Mouse (Mus musculus) hindbrain, embryonic 13.5 days (tissue): ENCODE data around the gene Marveld1. TPM values are rescaled to one million over a fixed set of nuclear protein-coding genes. Genes with fewer than 3 reads are reported as not detected.
A peak's percentile ranks its signal among the peaks of the same experiment; 100 is the strongest.

Experiments used
- ATAC-seq: fragments of 200-750 bp; cut with Nextera tagmentation; 2 replicates; pipeline ENCODE4 v1.8.0; 2017; ENCODE audit warnings: moderate TSS enrichment; ENCODE audit not compliant: low FRiP score
- H3K27ac ChIP-seq: fragments of 300-500 bp; sonication (generic); 2 replicates; pipeline ENCODE4 v1.5.1; 2015; ENCODE audit warnings: inconsistent platforms, mild to moderate bottlenecking, moderate library complexity
- H3K27me3 ChIP-seq: fragments of 300-500 bp; sonication (generic); 2 replicates; pipeline ENCODE4 v1.6.1; 2015; ENCODE audit warnings: mild to moderate bottlenecking, inconsistent platforms
- H3K36me3 ChIP-seq: fragments of 300-500 bp; sonication (generic); 2 replicates; pipeline ENCODE4 v1.6.1; 2015; ENCODE audit warnings: mild to moderate bottlenecking, inconsistent platforms
- H3K4me1 ChIP-seq: fragments of 300-500 bp; sonication (generic); replicated peaks from 2 replicates; pipeline ENCODE4 v1.6.1; 2015; ENCODE audit warnings: inconsistent platforms
- H3K4me2 ChIP-seq: fragments of 300-500 bp; sonication (generic); 2 replicates; pipeline ENCODE4 v1.6.1; 2015; ENCODE audit warnings: inconsistent platforms, mild to moderate bottlenecking, moderate library complexity
- H3K4me3 ChIP-seq: fragments of 300-500 bp; sonication (generic); 2 replicates; pipeline ENCODE4 v1.5.1; 2015; ENCODE audit warnings: mild to moderate bottlenecking, inconsistent platforms
- H3K9ac ChIP-seq: fragments of 300-500 bp; sonication (generic); 2 replicates; pipeline ENCODE4 v1.6.1; 2015; ENCODE audit warnings: mild to moderate bottlenecking, inconsistent platforms
- H3K9me3 ChIP-seq: fragments of 300-500 bp; sonication (generic); 2 replicates; pipeline ENCODE4 v1.6.1; 2016; ENCODE audit warnings: inconsistent platforms
- WGBS: fragments of 180-500 bp; shearing (Covaris S2); methylation state at CpG from one replicate; pipeline ENCODE4 v1.1.7; 2015; 5-methylcytosine and 5-hydroxymethylcytosine counted together
- polyA plus RNA-seq: library from polyadenylated mRNA; unstranded; fragments of >200 nt; fragmentation: Nextera tagmentation; extraction: Ambion mirVana; gene quantifications from 2 replicates; pipeline ENCODE4 v1.2.1, GENCODE M21; 2015

The Marveld1 gene
- polyA plus RNA-seq, 1 experiment from 2014 or later = 1.5 TPM

DNA sequence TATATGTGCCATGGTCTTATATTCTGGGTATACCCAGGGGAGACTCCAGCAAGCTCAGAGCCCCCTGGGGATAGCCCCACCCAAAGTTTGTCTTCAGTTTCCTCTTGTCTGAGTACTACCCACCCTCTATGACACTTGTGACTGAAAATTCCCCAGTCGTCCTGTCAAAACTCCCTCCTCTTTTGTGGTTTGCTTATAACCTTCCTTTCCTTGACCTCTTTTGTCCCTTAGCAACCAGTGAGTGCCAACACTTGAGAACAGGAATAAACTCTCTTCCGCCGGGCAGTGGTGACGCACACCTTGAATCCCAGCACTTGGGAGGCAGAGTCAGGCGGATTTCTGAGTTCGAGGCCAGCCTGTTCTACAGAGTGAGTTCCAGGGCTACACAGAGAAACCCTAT is 3.1 kb upstream of the Marveld1 start:
- H3K9ac ChIP-seq = no peak overlapping the region
- WGBS = 58% methylated on average over 6 of the region's 6 CpGs
- peaks cover 22% of the 10 kb centered on the region for H3K4me1 ChIP-seq
- no peak overlapping the region for H3K4me3 ChIP-seq
- no peak overlapping the region for H3K27ac ChIP-seq
- no peaks in the 10 kb centered on the region for H3K36me3 ChIP-seq
- H3K4me2 ChIP-seq = no peak overlapping the region
- peaks cover 37% of the 10 kb centered on the region for H3K27me3 ChIP-seq
- no peaks in the 10 kb centered on the region for H3K9me3 ChIP-seq
- no peak for ATAC-seq

- Histone ChIP-seq H3K4me3 (no peak overlapping the region), H3K27me3 (peaks cover 43% of the 10 kb centered on the region), H3K27ac (no peak overlapping the region), H3K4me1 (peaks cover 24% of the 10 kb centered on the region), H3K9ac (no peak overlapping the region), H3K9me3 (no peaks in the 10 kb centered on the region), H3K36me3 (no peaks in the 10 kb centered on the region), H3K4me2 (no peak overlapping the region)
- WGBS = 31% methylated on average over 8 of the region's 8 CpGs
- no peak for ATAC-seq
These were observed 2.5 kb upstream of the Marveld1 start for GRCm38 (mm10) chr19:42144541-42145167.

- ATAC-seq = no peak
- H3K9ac ChIP-seq = no peak overlapping the region
- no peaks in the 10 kb centered on the region for H3K9me3 ChIP-seq
- H3K4me1 ChIP-seq = peaks cover 24% of the 10 kb centered on the region
- peaks cover 46% of the 10 kb centered on the region for H3K27me3 ChIP-seq
- no peak overlapping the region for H3K27ac ChIP-seq
- H3K36me3 ChIP-seq = no peaks in the 10 kb centered on the region
- no peak overlapping the region for H3K4me3 ChIP-seq
- H3K4me2 ChIP-seq = no peak overlapping the region
- WGBS = 71% methylated on average over 4 of the region's 4 CpGs
These were observed 2.0 kb upstream of the Marveld1 start for GRCm38 (mm10) chr19:42145210-42145609.

GRCm38 (mm10) chr19:42145731-42146130 is 1.5 kb upstream of the Marveld1 start:
- Histone ChIP-seq H3K27ac (no peak overlapping the region), H3K9me3 (no peaks in the 10 kb centered on the region), H3K4me2 (no peak overlapping the region), H3K9ac (no peak overlapping the region), H3K4me3 (no peak overlapping the region), H3K36me3 (no peaks in the 10 kb centered on the region), H3K27me3 (peaks cover 46% of the 10 kb centered on the region), H3K4me1 (peaks cover 24% of the 10 kb centered on the region)
- 98% methylated on average over 2 of the region's 2 CpGs for WGBS
- ATAC-seq = no peak

DNA sequence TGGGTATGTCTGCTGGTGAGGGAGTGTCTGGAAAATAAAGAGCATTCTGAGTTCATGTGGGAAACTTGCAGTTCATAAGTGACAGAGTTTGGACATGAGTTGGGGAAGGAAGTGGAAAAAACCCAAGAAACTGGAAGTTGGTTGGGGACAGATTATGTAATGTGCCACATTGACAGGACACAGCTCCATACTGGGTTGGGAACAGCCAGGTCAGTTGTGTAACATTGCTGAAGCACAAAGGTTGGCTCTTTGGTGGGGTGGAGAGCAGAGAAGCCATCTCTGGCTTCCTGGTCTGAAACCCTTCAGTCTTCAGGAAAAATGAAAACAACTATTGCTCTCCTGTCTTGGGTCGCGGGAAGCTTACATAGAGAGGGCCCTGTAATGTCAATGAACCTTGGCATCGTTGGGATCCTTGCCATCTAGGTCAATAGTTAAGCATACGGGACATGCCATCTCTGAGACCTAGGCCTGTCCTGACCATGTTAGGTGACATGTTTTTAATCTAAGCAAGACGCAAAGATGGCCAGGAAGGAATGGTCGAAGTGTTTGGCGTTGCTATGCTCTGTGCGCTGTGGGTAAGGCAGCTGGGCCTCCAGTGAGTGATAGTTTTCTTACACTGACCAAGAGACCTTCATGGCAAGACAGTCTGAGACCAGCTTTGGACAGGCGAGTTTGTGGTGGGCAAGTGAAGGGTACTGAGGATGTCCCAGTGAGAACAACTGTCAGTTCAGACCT is 757 bp upstream of the Marveld1 start:
- 93% methylated on average over 9 of the region's 9 CpGs for WGBS
- H3K4me3 ChIP-seq = peak overlapping the region; percentile 65; the same call in 1 of the 2 replicates
- peak overlapping the region; percentile 78; the same call in 1 of the 2 replicates for H3K4me2 ChIP-seq
- no peak for ATAC-seq
- no peak overlapping the region for H3K27ac ChIP-seq
- peaks cover 24% of the 10 kb centered on the region for H3K4me1 ChIP-seq
- no peaks in the 10 kb centered on the region for H3K36me3 ChIP-seq
- peak overlapping the region; percentile 79; the same call in 1 of the 2 replicates for H3K9ac ChIP-seq
- no peaks in the 10 kb centered on the region for H3K9me3 ChIP-seq
- H3K27me3 ChIP-seq = peaks cover 46% of the 10 kb centered on the region

- peak; percentile 47 for ATAC-seq
- H3K9ac ChIP-seq = peak overlapping the region; percentile 79
- peak overlapping the region; percentile 48; the same call in 1 of the 2 replicates for H3K27ac ChIP-seq
- H3K4me3 ChIP-seq = peak overlapping the region; percentile 65
- H3K27me3 ChIP-seq = peaks cover 46% of the 10 kb centered on the region
- no peaks in the 10 kb centered on the region for H3K36me3 ChIP-seq
- peak overlapping the region; percentile 78 for H3K4me2 ChIP-seq
- peaks cover 24% of the 10 kb centered on the region for H3K4me1 ChIP-seq
- no peaks in the 10 kb centered on the region for H3K9me3 ChIP-seq
- under 1% methylated on average over 63 of the region's 63 CpGs for WGBS
These were observed 769 bp downstream of the Marveld1 start for GRCm38 (mm10) chr19:42147769-42148568.

- ATAC-seq = peak; percentile 31; the same call in 1 of the 2 replicates
- H3K4me2 ChIP-seq = peak overlapping the region; percentile 78
- H3K27ac ChIP-seq = no peak overlapping the region
- no peaks in the 10 kb centered on the region for H3K36me3 ChIP-seq
- peaks cover 46% of the 10 kb centered on the region for H3K27me3 ChIP-seq
- H3K4me1 ChIP-seq = peaks cover 24% of the 10 kb centered on the region
- H3K4me3 ChIP-seq = peak overlapping the region; percentile 65
- 19% methylated on average over 7 of the region's 7 CpGs for WGBS
- H3K9me3 ChIP-seq = no peaks in the 10 kb centered on the region
- H3K9ac ChIP-seq = peak overlapping the region; percentile 79
These were observed 1.3 kb downstream of the Marveld1 start for GRCm38 (mm10) chr19:42148569-42148860.

DNA sequence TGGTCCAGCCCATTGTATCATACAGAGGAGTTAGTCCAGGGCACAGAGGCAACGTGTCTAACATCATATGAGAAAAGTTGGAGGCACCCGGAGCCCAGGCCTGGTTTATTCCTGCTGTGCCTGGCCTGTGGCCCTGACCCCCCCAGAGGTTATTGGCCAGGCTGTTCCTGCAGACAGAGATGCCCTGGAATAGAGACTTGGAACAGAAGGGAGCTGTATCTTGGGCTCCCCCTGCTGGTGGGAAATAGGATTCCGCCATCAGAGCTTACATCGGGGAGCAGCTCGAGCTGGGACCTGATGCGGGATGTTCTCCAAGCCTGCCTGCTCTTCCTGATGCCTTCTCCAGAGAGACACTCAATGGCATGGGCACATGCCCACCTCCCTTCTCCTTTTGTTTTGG is 4.8 kb downstream of the Marveld1 start:
- 2% methylated on average over 6 of the region's 6 CpGs for WGBS
- Histone ChIP-seq H3K9me3 (no peaks in the 10 kb centered on the region), H3K4me2 (no peak overlapping the region), H3K9ac (no peak overlapping the region), H3K4me1 (peaks cover 21% of the 10 kb centered on the region), H3K36me3 (no peaks in the 10 kb centered on the region), H3K27ac (no peak overlapping the region), H3K4me3 (no peak overlapping the region), H3K27me3 (peaks cover 24% of the 10 kb centered on the region)
- no peak for ATAC-seq

DNA sequence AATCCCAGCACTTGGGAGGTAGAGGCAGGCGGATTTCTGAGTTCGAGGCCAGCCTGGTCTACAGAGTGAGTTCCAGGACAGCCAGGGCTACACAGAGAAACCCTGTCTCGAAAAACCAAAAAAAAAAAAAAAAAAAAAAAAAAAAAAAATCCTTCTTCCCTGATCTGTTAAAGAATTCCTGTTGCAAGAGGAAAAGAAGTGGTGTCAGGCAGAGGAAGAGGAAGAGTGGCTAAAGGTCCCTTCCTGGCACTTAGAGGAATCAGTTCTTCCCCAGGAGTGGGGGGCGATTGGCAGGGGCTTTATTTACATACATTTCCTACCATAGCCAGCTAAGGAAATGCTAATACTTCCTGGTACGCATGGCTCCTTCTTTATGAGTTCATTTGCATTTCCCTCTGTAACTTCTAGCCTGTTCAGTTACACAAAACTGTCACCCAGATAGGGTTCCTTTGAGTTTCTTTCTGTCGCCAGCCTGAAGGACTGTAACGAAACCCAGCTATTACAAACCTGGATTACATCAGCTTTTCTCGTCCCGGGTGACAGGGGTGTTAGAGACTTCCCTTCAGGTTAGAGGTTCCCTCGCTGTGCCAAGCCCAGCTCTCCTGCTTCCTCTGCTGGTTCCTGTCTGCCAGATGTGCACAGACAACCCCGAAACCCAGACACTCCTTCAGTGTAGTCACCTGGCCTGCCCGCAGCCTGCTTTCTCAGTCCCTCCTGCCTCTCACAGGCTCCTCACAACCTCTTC is 10.5 kb downstream of the Marveld1 start:
- Histone ChIP-seq H3K27ac (no peak overlapping the region), H3K9ac (no peak overlapping the region), H3K4me2 (no peak overlapping the region), H3K4me3 (no peak overlapping the region), H3K27me3 (no peaks in the 10 kb centered on the region), H3K36me3 (no peaks in the 10 kb centered on the region), H3K9me3 (no peaks in the 10 kb centered on the region), H3K4me1 (no peaks in the 10 kb centered on the region)
- ATAC-seq = no peak
- WGBS = 77% methylated on average over 11 of the region's 12 CpGs

- 64% methylated on average over 13 of the region's 13 CpGs for WGBS
- no peaks in the 10 kb centered on the region for H3K9me3 ChIP-seq
These were observed 11.2 kb downstream of the Marveld1 start for GRCm38 (mm10) chr19:42158246-42159017.

DNA sequence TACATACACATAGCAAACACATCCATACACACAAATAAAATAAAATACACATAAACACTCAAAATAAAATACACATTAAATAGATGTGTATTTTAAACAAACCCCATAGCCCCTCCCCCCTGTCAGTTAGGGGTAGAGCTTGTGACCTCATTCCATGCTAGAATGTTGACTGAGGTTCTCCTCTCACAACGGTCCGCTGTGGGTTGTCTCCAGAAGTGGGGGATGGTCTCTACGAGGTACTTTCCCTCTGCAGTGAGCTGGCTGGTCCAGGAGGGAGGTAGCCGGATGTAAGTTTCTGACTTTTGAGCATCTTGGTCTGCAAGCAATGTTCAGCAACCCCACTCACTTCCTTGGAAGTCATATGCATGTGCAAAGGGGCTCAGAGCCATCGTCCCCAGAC is 16.6 kb downstream of the Marveld1 start, which contains the start of gene Zfyve27:
TSS of gene Zfyve27 (plus strand) at position 188 of the 400 bp plus-strand sequence.
- Histone ChIP-seq H3K27ac (no peak within 1 kb of the TSS), H3K4me2 (no peak within 1 kb of the TSS), H3K36me3 (no peaks in the 10 kb centered on the region), H3K4me1 (peaks cover 16% of the 10 kb centered on the region), H3K9ac (no peak within 1 kb of the TSS), H3K27me3 (peaks cover 17% of the 10 kb centered on the region), H3K4me3 (no peak within 1 kb of the TSS), H3K9me3 (no peaks in the 10 kb centered on the region)
- ATAC-seq = no peak
- 78% methylated on average over 5 of the region's 5 CpGs for WGBS

More at GRCm38 (mm10) chr19:42158246-42159017, 11.2 kb downstream of the Marveld1 start:
- no peak for ATAC-seq
- H3K4me3 ChIP-seq = no peak overlapping the region
- no peak overlapping the region for H3K27ac ChIP-seq
- no peaks in the 10 kb centered on the region for H3K36me3 ChIP-seq
- no peak overlapping the region for H3K9ac ChIP-seq
- no peaks in the 10 kb centered on the region for H3K27me3 ChIP-seq
- no peak overlapping the region for H3K4me2 ChIP-seq
- H3K4me1 ChIP-seq = no peaks in the 10 kb centered on the region
